Mouse (Mus musculus): Measurements from ENCODE around the gene Olig1. TPM values are rescaled to one million over a fixed set of nuclear protein-coding genes. Genes with fewer than 3 reads are reported as not detected.

The Olig1 gene
- polyA plus RNA-seq, 2 experiments: 0.09 to 0.11 TPM

GRCm38 (mm10) chr16:91258956-91259355, 10.6 kb upstream of the Olig1 start:
- H3K9me3 ChIP-seq (ENCODE audit: control insufficient read depth, low read length): no peaks in the 10 kb centered on the region
- H3K27ac ChIP-seq (replicated peaks; ENCODE audit: low read depth, low read length): no peak overlapping the region
- H3K36me3 ChIP-seq (ENCODE audit: control insufficient read depth, insufficient read depth, low read length): no peaks in the 10 kb centered on the region
- no peak overlapping the region for H3K9ac ChIP-seq (ENCODE audit: low read depth, low read length, severe bottlenecking)
- no peak overlapping the region for H3K4me2 ChIP-seq (replicated peaks; ENCODE audit: low read depth, low read length, severe bottlenecking)
- H3K27me3 ChIP-seq (ENCODE audit: control insufficient read depth, insufficient read depth, low read length): peaks cover 37% of the 10 kb centered on the region
- ATAC-seq (ENCODE audit: low FRiP score, low read depth) (no peak), DNase-seq (ENCODE audit: low spot score) (no peak)
- H3K4me3 ChIP-seq (replicated peaks; ENCODE audit: low read length): no peak overlapping the region
- H3K4me1 ChIP-seq (ENCODE audit: control insufficient read depth, insufficient read depth, low read length): no peaks in the 10 kb centered on the region
- 59% methylated on average over 3 of the region's 3 CpGs for WGBS
- TF ChIP-seq POLR2A (IDR thresholded peaks at IDR 0.05; ENCODE audit: borderline replicate concordance, extremely low read depth, insufficient read depth, insufficient read length): no peak

DNA sequence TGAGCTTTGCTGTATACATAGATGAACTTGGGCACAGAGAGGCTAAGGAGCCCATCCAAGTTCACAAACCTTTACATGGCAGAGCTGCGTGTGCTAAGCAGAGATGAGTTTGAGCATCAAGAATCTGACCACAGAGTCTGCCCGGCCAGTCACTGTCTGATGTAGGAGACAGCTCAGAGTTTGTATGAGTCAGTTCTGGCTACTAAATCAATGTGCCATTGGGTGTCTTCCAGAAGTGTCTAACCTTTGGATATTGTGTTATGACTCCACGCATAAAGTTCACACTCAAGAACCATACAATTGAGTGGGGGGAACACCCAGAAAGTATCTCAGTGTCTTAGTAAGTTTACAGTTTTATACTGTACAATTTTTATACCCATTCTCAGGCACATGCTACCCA, 8.7 kb upstream of the Olig1 start:
- no peaks in the 10 kb centered on the region for H3K4me1 ChIP-seq (ENCODE audit: control insufficient read depth, insufficient read depth, low read length)
- peaks cover 41% of the 10 kb centered on the region for H3K27me3 ChIP-seq (ENCODE audit: control insufficient read depth, insufficient read depth, low read length)
- H3K4me2 ChIP-seq (replicated peaks; ENCODE audit: low read depth, low read length, severe bottlenecking): no peak overlapping the region
- H3K9ac ChIP-seq (ENCODE audit: low read depth, low read length, severe bottlenecking): no peak overlapping the region
- H3K9me3 ChIP-seq (ENCODE audit: control insufficient read depth, low read length): no peaks in the 10 kb centered on the region
- DNase-seq (ENCODE audit: low spot score): no peak
- no peaks in the 10 kb centered on the region for H3K36me3 ChIP-seq (ENCODE audit: control insufficient read depth, insufficient read depth, low read length)
- TF ChIP-seq POLR2A (IDR thresholded peaks at IDR 0.05; ENCODE audit: borderline replicate concordance, extremely low read depth, insufficient read depth, insufficient read length): no peak
- H3K4me3 ChIP-seq (replicated peaks; ENCODE audit: low read length): no peak overlapping the region
- 83% methylated on average over 3 of the region's 3 CpGs for WGBS
- no peak overlapping the region for H3K27ac ChIP-seq (replicated peaks; ENCODE audit: low read depth, low read length)
- no peak for ATAC-seq (ENCODE audit: low FRiP score, low read depth)

DNA sequence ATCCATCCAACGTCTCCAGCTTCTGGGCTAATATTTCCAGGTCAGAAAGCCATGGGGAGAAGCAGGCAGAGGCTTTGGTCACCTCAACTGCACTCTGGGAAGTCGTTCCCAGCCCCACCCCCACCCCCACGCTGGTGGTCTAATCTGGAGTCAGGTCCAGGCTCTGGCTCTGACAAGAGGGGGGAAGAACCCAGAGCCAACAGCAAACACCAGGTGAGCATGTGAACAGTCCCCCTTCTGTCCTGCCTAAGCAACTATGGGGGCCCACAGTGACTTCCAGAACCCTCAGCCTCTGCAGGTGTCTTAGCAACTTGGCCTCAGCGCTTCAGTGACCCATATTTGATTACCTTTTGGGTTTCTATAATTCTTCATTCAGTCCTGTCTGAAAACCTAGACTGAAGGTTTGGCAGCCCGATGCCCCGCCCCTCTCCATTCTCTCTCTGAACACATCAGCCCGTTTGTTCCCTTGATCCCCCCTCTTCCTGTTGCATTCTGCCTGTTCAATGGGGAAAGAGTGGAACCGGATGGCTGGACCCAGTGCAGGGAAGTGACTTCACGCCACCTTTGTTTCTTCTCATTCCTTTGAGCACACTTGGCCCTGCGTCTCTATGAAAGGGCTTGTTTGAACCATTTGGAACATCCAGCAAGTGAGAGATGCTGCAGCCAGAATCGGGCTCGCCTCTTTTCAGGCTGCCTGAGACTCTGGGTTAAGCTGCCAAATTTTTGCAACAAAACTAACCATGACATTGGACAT, 6.9 kb upstream of the Olig1 start:
- H3K36me3 ChIP-seq (ENCODE audit: control insufficient read depth, insufficient read depth, low read length): no peaks in the 10 kb centered on the region
- no peak overlapping the region for H3K4me3 ChIP-seq (replicated peaks; ENCODE audit: low read length)
- DNase-seq (ENCODE audit: low spot score) (no peak), ATAC-seq (ENCODE audit: low FRiP score, low read depth) (no peak)
- no peak overlapping the region for H3K27ac ChIP-seq (replicated peaks; ENCODE audit: low read depth, low read length)
- WGBS: 39% methylated on average over 12 of the region's 12 CpGs
- H3K4me2 ChIP-seq (replicated peaks; ENCODE audit: low read depth, low read length, severe bottlenecking): no peak overlapping the region
- no peaks in the 10 kb centered on the region for H3K4me1 ChIP-seq (ENCODE audit: control insufficient read depth, insufficient read depth, low read length)
- peaks cover 41% of the 10 kb centered on the region for H3K27me3 ChIP-seq (ENCODE audit: control insufficient read depth, insufficient read depth, low read length)
- H3K9ac ChIP-seq (ENCODE audit: low read depth, low read length, severe bottlenecking): no peak overlapping the region
- no peak for TF ChIP-seq POLR2A (IDR thresholded peaks at IDR 0.05; ENCODE audit: borderline replicate concordance, extremely low read depth, insufficient read depth, insufficient read length)
- no peaks in the 10 kb centered on the region for H3K9me3 ChIP-seq (ENCODE audit: control insufficient read depth, low read length)

DNA sequence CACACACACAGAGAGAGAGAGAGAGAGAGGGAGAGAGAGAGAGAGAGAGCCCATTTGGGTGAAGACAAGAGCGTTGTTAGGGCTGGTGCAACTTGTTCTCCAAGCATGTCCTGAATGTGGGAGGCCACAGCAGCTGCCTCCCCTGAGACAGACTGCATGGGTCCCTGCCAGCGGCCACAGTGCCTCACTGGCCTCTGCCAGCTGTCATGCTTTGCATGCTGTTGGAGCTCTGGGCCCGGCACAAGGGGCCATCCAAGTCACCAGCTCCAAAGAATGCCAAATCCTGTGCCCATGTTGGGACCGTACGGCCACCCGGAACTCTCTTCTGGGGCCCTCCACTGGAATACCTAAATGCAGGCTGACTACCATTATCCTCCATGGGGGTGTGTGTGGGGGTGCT, 3.6 kb upstream of the Olig1 start:
- peaks cover 15% of the 10 kb centered on the region for H3K4me1 ChIP-seq (ENCODE audit: control insufficient read depth, insufficient read depth, low read length)
- H3K9ac ChIP-seq (ENCODE audit: low read depth, low read length, severe bottlenecking): no peak overlapping the region
- no peak for DNase-seq (ENCODE audit: low spot score)

GRCm38 (mm10) chr16:91268724-91269452, 684 bp upstream of the Olig1 start:
- no peak for TF ChIP-seq POLR2A (IDR thresholded peaks at IDR 0.05; ENCODE audit: borderline replicate concordance, extremely low read depth, insufficient read depth, insufficient read length)
- Histone ChIP-seq H3K4me2 (replicated peaks; ENCODE audit: low read depth, low read length, severe bottlenecking) (peak overlapping the region; percentile 72; the same call in 1 of the 2 replicates), H3K9me3 (ENCODE audit: control insufficient read depth, low read length) (no peaks in the 10 kb centered on the region), H3K27me3 (ENCODE audit: control insufficient read depth, insufficient read depth, low read length) (peaks cover 88% of the 10 kb centered on the region), H3K4me3 (replicated peaks; ENCODE audit: low read length) (peak overlapping the region; percentile 39; the same call in 1 of the 2 replicates), H3K27ac (replicated peaks; ENCODE audit: low read depth, low read length) (no peak overlapping the region), H3K4me1 (ENCODE audit: control insufficient read depth, insufficient read depth, low read length) (peaks cover 18% of the 10 kb centered on the region), H3K9ac (ENCODE audit: low read depth, low read length, severe bottlenecking) (no peak overlapping the region), H3K36me3 (ENCODE audit: control insufficient read depth, insufficient read depth, low read length) (no peaks in the 10 kb centered on the region)
- DNase-seq (ENCODE audit: low spot score) (no peak), ATAC-seq (ENCODE audit: low FRiP score, low read depth) (no peak)
- 6% methylated on average over 13 of the region's 13 CpGs for WGBS

More for the DNA sequence above, 3.6 kb upstream of the Olig1 start:
- no peak for ATAC-seq (ENCODE audit: low FRiP score, low read depth)
- 82% methylated on average over 6 of the region's 6 CpGs for WGBS
- H3K9me3 ChIP-seq (ENCODE audit: control insufficient read depth, low read length): no peaks in the 10 kb centered on the region
- H3K27ac ChIP-seq (replicated peaks; ENCODE audit: low read depth, low read length): no peak overlapping the region
- peaks cover 61% of the 10 kb centered on the region for H3K27me3 ChIP-seq (ENCODE audit: control insufficient read depth, insufficient read depth, low read length)
- H3K4me2 ChIP-seq (replicated peaks; ENCODE audit: low read depth, low read length, severe bottlenecking): no peak overlapping the region
- no peak overlapping the region for H3K4me3 ChIP-seq (replicated peaks; ENCODE audit: low read length)
- no peaks in the 10 kb centered on the region for H3K36me3 ChIP-seq (ENCODE audit: control insufficient read depth, insufficient read depth, low read length)
- TF ChIP-seq POLR2A (IDR thresholded peaks at IDR 0.05; ENCODE audit: borderline replicate concordance, extremely low read depth, insufficient read depth, insufficient read length): no peak

All from limb, embryonic 14.5 days (tissue).